Mouse (Mus musculus): Measurements from ENCODE around the gene Aif1.

GRCm38 (mm10) chr17:35172445-35173234 lies 3.2 kb downstream of the Aif1 start:
- TF ChIP-seq CTCF (IDR thresholded peaks at IDR 0.05; ENCODE audit: extremely low read depth, insufficient read depth, insufficient read length, insufficient replicate concordance) (no peak), POLR2A (IDR thresholded peaks at IDR 0.05; ENCODE audit: low read depth, low read length) (no peak)
